Mouse (Mus musculus) E14TG2a.4 (cell line): Measurements from ENCODE around the gene Drg2.

Source experiments
- CTCF ChIP-seq: conservative IDR thresholded peaks from 2 replicates; pipeline ENCODE4 v1.5.1; 2014; ENCODE audit warnings: low read length
- POU5F1 ChIP-seq: IDR thresholded peaks from 2 replicates; pipeline ENCODE4 v1.6.1; 2014; ENCODE audit warnings: low read length, borderline replicate concordance

GRCm38 (mm10) chr11:60454080-60454744, at the start of gene Drg2:
- TF ChIP-seq CTCF, result no peak
- peak; percentile 43; the same call in 1 of the 2 replicates for TF ChIP-seq POU5F1
